Mouse (Mus musculus): ENCODE measurements at regions not wholly inside any gene's neighbourhood (a gene's known extent, or its start where the extent isn't known, plus 50 kb on each side); places are given as distances from the start of the nearest gene placed in this dataset.

DNA sequence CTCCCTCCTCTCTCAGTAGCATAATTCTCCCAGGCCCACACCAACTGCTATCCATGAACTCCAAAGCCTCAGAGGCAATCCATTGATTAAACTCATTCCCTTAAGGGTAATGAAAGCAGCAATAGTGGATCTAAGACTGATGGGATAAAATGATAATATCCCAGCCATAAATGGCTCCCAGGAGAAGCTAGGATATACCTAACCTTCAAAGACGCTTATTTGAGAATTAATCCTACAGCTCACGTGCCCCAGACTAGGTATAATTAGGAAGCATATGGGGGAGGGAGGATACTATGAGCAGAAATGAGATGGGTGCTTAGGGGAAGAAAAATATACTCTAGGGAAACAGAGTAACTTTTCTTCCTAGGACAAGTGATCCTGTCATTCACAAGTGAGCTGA lies 52.8 kb upstream of the Rnf32 start:
- H3K9me3 ChIP-seq: no peaks in the 10 kb centered on the region
- H3K27me3 ChIP-seq (replicated peaks): no peaks in the 10 kb centered on the region
- no peaks in the 10 kb centered on the region for H3K36me3 ChIP-seq
- no peak overlapping the region for H3K9ac ChIP-seq
- H3K4me2 ChIP-seq (replicated peaks): no peak overlapping the region
- WGBS: 62% methylated on average over 2 of the region's 2 CpGs
- H3K4me3 ChIP-seq: no peak overlapping the region
- no peak overlapping the region for H3K27ac ChIP-seq
- ATAC-seq (ENCODE audit: low FRiP score, low read depth): no peak
- no peaks in the 10 kb centered on the region for H3K4me1 ChIP-seq

DNA sequence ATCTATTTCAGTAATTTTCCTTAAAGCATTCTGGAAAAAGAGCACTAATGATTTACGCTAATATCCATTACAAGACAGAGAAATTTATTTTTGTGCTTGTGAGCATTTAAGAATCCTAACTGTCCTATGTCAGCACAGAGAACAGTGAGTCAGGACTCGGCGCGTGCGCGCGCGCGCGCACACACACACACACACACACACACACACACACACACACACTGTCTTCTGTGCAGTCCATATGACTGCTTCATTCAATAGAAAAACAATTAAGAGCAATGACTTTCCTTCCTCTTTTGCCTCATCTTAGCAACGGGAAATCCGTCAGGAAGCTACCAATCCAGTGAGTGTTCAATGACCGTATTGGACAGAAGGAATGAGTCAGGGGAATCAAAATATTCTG lies 53.3 kb upstream of the Rnf32 start:
- WGBS: 88% methylated on average over 13 of the region's 13 CpGs
- Histone ChIP-seq H3K4me3 (no peak overlapping the region), H3K36me3 (no peaks in the 10 kb centered on the region), H3K27me3 (replicated peaks) (no peaks in the 10 kb centered on the region), H3K27ac (no peak overlapping the region), H3K4me1 (no peaks in the 10 kb centered on the region), H3K9me3 (no peaks in the 10 kb centered on the region), H3K4me2 (replicated peaks) (no peak overlapping the region), H3K9ac (no peak overlapping the region)
- no peak; the same call in 1 of the 2 replicates for ATAC-seq (ENCODE audit: low FRiP score, low read depth)

DNA sequence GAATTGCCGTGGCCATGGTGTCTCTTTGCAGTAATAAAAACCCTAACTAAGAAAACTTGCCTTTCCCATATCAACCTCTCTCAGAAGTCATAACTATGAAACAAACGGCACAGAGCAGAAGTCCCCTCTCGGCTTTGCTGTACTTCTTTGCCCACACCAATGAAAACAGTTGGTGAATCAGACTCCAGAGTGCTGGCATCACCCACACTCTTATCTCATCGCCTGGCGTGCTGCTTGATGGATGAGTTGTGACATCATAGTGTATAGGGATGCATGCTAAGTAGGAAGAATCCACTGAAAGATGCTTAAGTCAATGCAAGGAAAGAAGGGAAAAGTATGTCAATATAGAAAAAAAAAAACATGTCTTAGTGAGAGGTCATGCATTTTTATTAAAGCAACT lies 58.3 kb upstream of the Rnf32 start:
- no peak overlapping the region for H3K4me2 ChIP-seq (replicated peaks)
- H3K9ac ChIP-seq: no peak overlapping the region
- H3K36me3 ChIP-seq: no peaks in the 10 kb centered on the region
- H3K4me1 ChIP-seq: no peaks in the 10 kb centered on the region
- H3K4me3 ChIP-seq: no peak overlapping the region
- no peaks in the 10 kb centered on the region for H3K27me3 ChIP-seq (replicated peaks)
- H3K9me3 ChIP-seq: no peaks in the 10 kb centered on the region
- no peak for ATAC-seq (ENCODE audit: low FRiP score, low read depth)
- 80% methylated on average over 5 of the region's 5 CpGs for WGBS
- no peak overlapping the region for H3K27ac ChIP-seq

DNA sequence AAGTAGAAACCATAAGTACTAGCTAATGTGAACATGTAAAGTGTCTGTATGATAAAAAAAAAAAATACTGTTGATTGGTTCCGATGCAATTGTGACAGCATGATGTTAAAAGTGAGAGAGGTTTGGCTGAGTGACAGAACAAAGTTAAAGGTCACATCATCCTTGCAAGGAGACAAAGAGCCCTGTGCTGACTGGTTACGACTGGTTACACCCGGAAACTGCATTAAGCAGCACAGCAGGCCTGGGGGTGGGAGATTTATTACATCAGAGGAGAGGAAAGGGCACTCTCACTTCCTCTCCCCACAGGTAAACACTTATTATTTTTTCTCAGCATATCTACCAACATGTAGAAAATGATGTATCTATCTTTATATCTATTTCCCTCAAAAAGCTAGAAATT lies 63.5 kb upstream of the Rnf32 start:
- Histone ChIP-seq H3K4me2 (replicated peaks) (no peak overlapping the region), H3K4me1 (no peaks in the 10 kb centered on the region), H3K4me3 (no peak overlapping the region), H3K9me3 (no peaks in the 10 kb centered on the region), H3K36me3 (no peaks in the 10 kb centered on the region), H3K27me3 (replicated peaks) (no peaks in the 10 kb centered on the region), H3K9ac (no peak overlapping the region), H3K27ac (no peak overlapping the region)
- no peak for ATAC-seq (ENCODE audit: low FRiP score, low read depth)
- 10% methylated on average over 3 of the region's 3 CpGs for WGBS

DNA sequence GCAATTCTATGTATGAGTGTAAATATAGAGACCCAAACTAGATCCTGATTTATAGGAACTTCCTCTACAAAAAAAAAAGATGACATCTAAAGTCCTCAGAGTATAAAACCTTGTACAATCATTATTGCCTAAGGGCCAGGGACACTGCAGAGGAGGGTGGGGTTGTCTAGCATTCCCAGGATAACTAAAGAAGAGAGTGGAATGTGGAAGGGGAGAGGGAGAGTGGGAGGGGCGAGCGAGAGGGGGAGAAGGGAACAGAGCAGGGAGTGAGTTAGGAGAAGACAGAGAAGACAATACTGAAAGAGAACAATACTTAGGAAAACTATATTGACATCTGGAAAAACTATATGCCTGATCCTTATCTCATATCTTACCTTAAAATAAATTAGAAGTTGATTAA lies 64.0 kb upstream of the Rnf32 start:
- 0% methylated on average over 2 of the region's 2 CpGs for WGBS
- Histone ChIP-seq H3K27ac (no peak overlapping the region), H3K4me2 (replicated peaks) (no peak overlapping the region), H3K36me3 (no peaks in the 10 kb centered on the region), H3K4me1 (no peaks in the 10 kb centered on the region), H3K9ac (no peak overlapping the region), H3K4me3 (no peak overlapping the region), H3K27me3 (replicated peaks) (no peaks in the 10 kb centered on the region), H3K9me3 (no peaks in the 10 kb centered on the region)
- no peak for ATAC-seq (ENCODE audit: low FRiP score, low read depth)

DNA sequence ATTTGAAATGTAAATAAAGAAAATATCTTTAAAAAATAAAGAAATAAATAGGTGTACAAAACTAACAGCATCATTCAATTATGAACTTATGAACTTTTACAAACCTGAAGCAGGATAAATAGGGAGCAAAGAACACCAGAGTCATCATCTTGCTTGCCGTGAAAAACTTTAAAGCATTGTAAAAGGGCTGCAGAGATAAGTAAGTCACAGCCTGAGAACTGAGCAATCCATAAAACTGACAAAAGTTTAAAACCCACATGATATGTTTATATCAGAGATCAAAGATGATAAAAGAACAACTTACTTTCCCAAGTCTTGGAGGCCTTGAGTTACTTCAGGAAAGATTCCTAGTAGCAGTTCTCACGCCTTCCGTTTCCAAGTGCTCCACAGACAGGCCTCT lies 66.1 kb upstream of the Rnf32 start:
- Histone ChIP-seq H3K4me3 (no peak overlapping the region), H3K27ac (no peak overlapping the region), H3K36me3 (no peaks in the 10 kb centered on the region), H3K4me1 (no peaks in the 10 kb centered on the region), H3K9ac (no peak overlapping the region), H3K27me3 (replicated peaks) (no peaks in the 10 kb centered on the region), H3K9me3 (no peaks in the 10 kb centered on the region), H3K4me2 (replicated peaks) (no peak overlapping the region)
- no peak for ATAC-seq (ENCODE audit: low FRiP score, low read depth)
- 92% methylated on average over 3 of the region's 3 CpGs for WGBS

DNA sequence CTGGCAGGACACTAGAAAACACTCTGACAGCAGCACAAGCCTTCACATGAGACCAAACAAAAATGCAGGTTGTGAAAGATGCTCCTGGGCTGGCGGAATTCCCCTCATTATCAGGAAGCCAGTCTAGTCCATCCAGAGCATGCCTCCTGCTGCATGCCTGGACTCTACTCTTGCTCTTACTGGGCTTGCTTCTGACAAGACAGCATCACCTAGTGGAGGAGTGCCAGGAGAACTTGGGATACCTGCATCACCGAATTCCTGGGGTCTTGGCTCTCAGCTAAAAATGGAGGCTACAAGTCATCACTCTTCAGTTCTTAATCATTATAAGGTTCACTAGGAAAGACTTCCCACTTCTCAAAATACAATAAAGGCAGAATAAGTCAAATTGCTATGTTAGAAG lies 78.8 kb upstream of the Rnf32 start:
- Histone ChIP-seq H3K27me3 (replicated peaks) (no peaks in the 10 kb centered on the region), H3K9ac (no peak overlapping the region), H3K4me2 (replicated peaks) (no peak overlapping the region), H3K9me3 (no peaks in the 10 kb centered on the region), H3K4me3 (no peak overlapping the region), H3K36me3 (no peaks in the 10 kb centered on the region), H3K27ac (no peak overlapping the region), H3K4me1 (no peaks in the 10 kb centered on the region)
- ATAC-seq (ENCODE audit: low FRiP score, low read depth): no peak
- WGBS: 64% methylated on average over 2 of the region's 2 CpGs

DNA sequence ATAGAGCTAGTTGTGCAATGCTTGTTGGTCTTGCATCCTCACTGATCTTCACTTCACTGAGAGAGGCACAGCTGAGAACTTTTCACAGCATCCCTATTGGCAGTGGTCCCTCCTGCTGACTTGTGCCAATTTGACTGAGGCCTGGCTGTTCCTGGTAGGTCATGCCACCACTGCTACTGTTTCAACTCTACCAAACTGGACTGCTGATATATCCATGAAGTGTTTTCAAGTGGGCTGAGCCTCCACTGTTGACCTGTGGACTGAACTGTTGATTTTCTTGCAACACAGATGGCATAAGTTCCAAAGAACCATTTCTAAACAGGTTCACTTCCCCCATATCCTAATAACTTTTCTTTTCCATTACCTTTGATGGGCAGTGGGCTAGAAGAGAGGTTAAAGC lies 83.3 kb upstream of the Rnf32 start:
- Histone ChIP-seq H3K4me1 (no peaks in the 10 kb centered on the region), H3K9ac (no peak overlapping the region), H3K4me3 (no peak overlapping the region), H3K36me3 (no peaks in the 10 kb centered on the region), H3K9me3 (no peaks in the 10 kb centered on the region), H3K27ac (no peak overlapping the region), H3K4me2 (replicated peaks) (no peak overlapping the region), H3K27me3 (replicated peaks) (no peaks in the 10 kb centered on the region)
- no peak for ATAC-seq (ENCODE audit: low FRiP score, low read depth)

DNA sequence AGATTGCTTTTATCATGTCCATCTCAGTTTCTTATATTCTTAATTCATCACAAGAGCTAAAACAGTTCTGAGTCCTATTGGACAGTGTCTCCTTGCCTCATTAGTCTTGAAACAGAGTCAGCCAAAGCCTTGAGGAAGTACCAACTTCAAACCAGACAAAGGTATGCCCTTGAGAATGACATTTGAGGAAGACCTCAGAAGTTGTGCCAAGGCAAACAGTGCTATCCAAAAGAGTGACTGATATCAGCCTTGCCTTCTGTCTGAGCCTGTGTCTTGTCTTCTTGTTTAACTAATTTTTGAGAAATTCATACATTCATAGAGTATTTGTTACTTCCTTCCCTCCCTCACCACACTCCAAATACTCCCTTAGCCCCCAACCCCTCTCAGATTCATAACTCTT lies 88.5 kb upstream of the Rnf32 start:
- no peaks in the 10 kb centered on the region for H3K36me3 ChIP-seq
- H3K27me3 ChIP-seq (replicated peaks): no peaks in the 10 kb centered on the region
- no peaks in the 10 kb centered on the region for H3K4me1 ChIP-seq
- no peak overlapping the region for H3K4me3 ChIP-seq
- H3K27ac ChIP-seq: no peak overlapping the region
- no peak overlapping the region for H3K9ac ChIP-seq
- H3K9me3 ChIP-seq: no peaks in the 10 kb centered on the region
- H3K4me2 ChIP-seq (replicated peaks): no peak overlapping the region
- ATAC-seq (ENCODE audit: low FRiP score, low read depth): no peak

DNA sequence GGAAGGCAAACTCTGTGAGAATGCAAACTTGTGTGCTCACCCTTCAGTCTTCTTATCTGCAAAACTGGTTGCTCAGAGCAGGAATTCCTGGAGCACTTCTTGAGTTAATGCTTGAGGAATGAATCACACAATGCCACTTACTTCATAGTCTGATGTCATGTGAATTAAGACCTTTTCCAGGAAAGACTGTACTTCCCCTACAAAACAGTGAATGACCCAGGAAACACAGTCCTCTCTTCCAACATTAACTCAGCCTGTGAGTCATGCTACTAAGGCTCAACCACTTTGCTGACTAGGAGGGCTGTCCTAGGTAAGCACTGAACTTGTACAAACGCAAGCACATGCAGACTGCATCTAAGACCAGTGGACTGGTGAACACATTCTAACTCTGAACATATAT lies 112.5 kb upstream of the Rnf32 start:
- Histone ChIP-seq H3K27me3 (replicated peaks) (no peaks in the 10 kb centered on the region), H3K9me3 (no peaks in the 10 kb centered on the region), H3K4me2 (replicated peaks) (no peak overlapping the region), H3K4me3 (no peak overlapping the region), H3K27ac (no peak overlapping the region), H3K36me3 (no peaks in the 10 kb centered on the region), H3K4me1 (no peaks in the 10 kb centered on the region), H3K9ac (no peak overlapping the region)
- ATAC-seq (ENCODE audit: low FRiP score, low read depth): no peak
- WGBS: 92% methylated on average over 1 of the region's 1 CpGs

DNA sequence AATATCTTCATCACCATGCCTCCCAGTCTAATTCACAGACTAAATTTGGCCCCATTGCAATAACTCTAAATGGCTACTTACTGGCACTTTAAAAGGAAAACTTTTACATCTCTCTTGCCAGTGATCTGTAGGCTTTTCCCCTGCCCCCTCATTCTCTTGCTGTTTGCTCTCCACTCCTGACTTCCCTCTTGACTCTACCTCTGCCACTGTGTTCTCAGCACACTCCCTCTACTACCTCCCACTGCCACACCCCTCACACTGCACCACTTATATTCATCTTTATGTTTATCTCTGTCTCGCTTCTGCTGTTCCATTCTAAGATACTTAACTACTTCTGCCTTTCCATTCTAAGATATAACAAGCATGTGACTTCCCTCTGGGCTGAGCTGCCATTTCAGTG lies 141.4 kb upstream of the Rnf32 start:
- H3K4me1 ChIP-seq: no peaks in the 10 kb centered on the region
- no peak overlapping the region for H3K4me2 ChIP-seq (replicated peaks)
- H3K27ac ChIP-seq: no peak overlapping the region
- 68% methylated on average over 1 of the region's 1 CpGs for WGBS
- H3K36me3 ChIP-seq: no peaks in the 10 kb centered on the region
- H3K4me3 ChIP-seq: no peak overlapping the region
- no peak for ATAC-seq (ENCODE audit: low FRiP score, low read depth)
- no peaks in the 10 kb centered on the region for H3K27me3 ChIP-seq (replicated peaks)
- H3K9me3 ChIP-seq: no peaks in the 10 kb centered on the region
- H3K9ac ChIP-seq: no peak overlapping the region

DNA sequence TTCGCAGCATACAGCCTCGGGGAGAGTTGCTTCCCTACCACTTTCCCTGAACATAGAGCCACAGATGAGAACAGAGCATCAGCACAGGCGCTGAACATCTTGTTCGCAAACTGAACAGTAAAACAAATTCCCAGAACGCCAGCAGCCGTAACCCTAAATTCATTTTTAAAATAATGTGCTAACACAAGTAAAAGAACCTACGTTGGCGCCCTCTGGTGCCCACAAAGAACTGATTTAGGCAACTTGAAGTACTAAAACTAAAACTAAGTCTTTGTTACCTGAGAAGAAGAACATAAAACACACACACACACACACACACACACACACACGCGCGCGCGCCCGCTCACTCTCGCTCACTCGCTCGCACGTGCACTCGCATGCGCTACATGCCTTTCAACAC lies 159.2 kb upstream of the Rnf32 start:
- no peak overlapping the region for H3K4me3 ChIP-seq
- no peaks in the 10 kb centered on the region for H3K36me3 ChIP-seq
- H3K4me2 ChIP-seq (replicated peaks): no peak overlapping the region
- H3K9ac ChIP-seq: no peak overlapping the region
- H3K9me3 ChIP-seq: no peaks in the 10 kb centered on the region
- no peaks in the 10 kb centered on the region for H3K27me3 ChIP-seq (replicated peaks)
- no peak for ATAC-seq (ENCODE audit: low FRiP score, low read depth)
- no peak overlapping the region for H3K27ac ChIP-seq
- 73% methylated on average over 20 of the region's 20 CpGs for WGBS
- H3K4me1 ChIP-seq: no peaks in the 10 kb centered on the region

DNA sequence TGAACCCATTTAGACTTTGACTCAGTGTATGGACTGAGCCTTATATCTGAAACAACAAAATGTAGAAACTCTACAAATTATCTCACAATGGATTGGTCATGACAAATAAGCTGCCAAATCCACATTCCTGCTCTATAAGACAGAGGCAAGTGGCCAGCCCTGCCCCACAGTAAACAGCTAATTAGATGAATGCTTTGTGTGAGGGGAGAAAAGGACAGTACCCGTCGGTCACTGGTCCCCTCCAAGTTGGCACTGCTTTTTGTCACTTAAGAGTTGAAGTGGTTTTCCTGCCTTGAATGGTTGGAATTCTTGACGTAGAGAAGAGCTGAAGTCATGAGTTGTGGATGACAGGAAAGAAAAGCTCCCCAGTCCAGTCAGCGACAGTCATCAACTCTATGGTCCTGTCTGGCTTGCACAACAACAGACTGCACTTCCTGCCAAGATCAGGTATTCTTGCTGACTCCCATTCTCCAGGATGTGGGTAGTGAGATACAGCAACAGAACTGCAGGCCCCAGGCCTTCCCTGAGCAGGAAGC lies 162.3 kb upstream of the Rnf32 start:
- Histone ChIP-seq H3K27me3 (replicated peaks) (no peaks in the 10 kb centered on the region), H3K9me3 (no peaks in the 10 kb centered on the region), H3K4me3 (no peak overlapping the region), H3K9ac (no peak overlapping the region), H3K4me1 (no peaks in the 10 kb centered on the region), H3K27ac (no peak overlapping the region), H3K36me3 (no peaks in the 10 kb centered on the region), H3K4me2 (replicated peaks) (no peak overlapping the region)
- WGBS: 61% methylated on average over 4 of the region's 4 CpGs
- no peak for ATAC-seq (ENCODE audit: low FRiP score, low read depth)

DNA sequence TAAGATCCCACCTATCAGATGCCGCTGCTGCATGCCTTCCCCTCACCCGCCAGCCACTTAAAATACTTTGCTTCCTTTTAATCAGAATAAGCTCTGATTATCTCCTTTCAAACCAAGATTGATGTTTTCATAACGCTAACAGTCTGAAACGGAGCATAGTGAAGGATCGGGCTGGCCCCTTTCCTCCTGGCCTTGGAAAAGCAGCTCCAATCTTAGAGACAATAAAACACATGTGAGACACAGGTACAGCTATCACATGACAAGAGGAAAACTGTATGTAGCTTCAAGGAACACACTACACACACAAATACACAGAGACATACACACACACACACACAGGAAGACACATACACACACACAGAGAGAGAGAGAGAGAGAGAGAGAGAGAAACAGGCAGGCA lies 165.3 kb upstream of the Rnf32 start:
- Histone ChIP-seq H3K27ac (no peak overlapping the region), H3K9ac (no peak overlapping the region), H3K4me3 (no peak overlapping the region), H3K4me2 (replicated peaks) (no peak overlapping the region), H3K4me1 (no peaks in the 10 kb centered on the region), H3K9me3 (no peaks in the 10 kb centered on the region), H3K36me3 (no peaks in the 10 kb centered on the region), H3K27me3 (replicated peaks) (no peaks in the 10 kb centered on the region)
- WGBS: 73% methylated on average over 5 of the region's 5 CpGs
- ATAC-seq (ENCODE audit: low FRiP score, low read depth): no peak
